Mouse (Mus musculus): ENCODE data around the gene Oat.

- TF ChIP-seq CTCF (IDR thresholded peaks at IDR 0.05) (no peak), EP300 (IDR thresholded peaks at IDR 0.05) (no peak)
These were observed 6.1 kb downstream of the Oat start for GRCm38 (mm10) chr7:132570071-132570470.

Data from lung, postnatal 0 days (tissue).